Mouse (Mus musculus) gastrocnemius, adult 18-20 months (tissue): ENCODE data around the gene Rxfp4. TPM values are rescaled to one million over a fixed set of nuclear protein-coding genes. Genes with fewer than 3 reads are reported as not detected.
A peak's percentile ranks its signal among the peaks of the same experiment; 100 is the strongest.

Experiments used
- DNase-seq: peaks from one replicate; pipeline ENCODE4 v3.0.0; 2021; ENCODE audit warnings: low spot score
- total RNA-seq, 2 experiments: library from RNA; stranded (reverse); gene quantifications; 2 replicates each; pipeline ENCODE4 v1.2.3; 2021

The Rxfp4 gene
- total RNA-seq, 2 experiments from 2014 or later = not detected

- DNase-seq = no peak
Observed at GRCm38 (mm10) chr3:88651669-88652618, 998 bp downstream of the Rxfp4 start.

- no peak for DNase-seq
Observed at GRCm38 (mm10) chr3:88650713-88651504, 2.0 kb downstream of the Rxfp4 start.

- DNase-seq = no peak
Observed at GRCm38 (mm10) chr3:88649967-88650366, 3.0 kb downstream of the Rxfp4 start.

- no peak for DNase-seq
Observed at GRCm38 (mm10) chr3:88649186-88649585, 3.8 kb downstream of the Rxfp4 start.

- DNase-seq = no peak
Observed at GRCm38 (mm10) chr3:88648452-88649168, 4.3 kb downstream of the Rxfp4 start.

GRCm38 (mm10) chr3:88647779-88648413 lies 5.0 kb downstream of the Rxfp4 start:
- DNase-seq = no peak

- DNase-seq = no peak
Observed at GRCm38 (mm10) chr3:88647076-88647475, 5.9 kb downstream of the Rxfp4 start.

GRCm38 (mm10) chr3:88646426-88646995 lies 6.4 kb downstream of the Rxfp4 start:
- no peak for DNase-seq

- DNase-seq = no peak
Observed at GRCm38 (mm10) chr3:88645937-88646336, 7.0 kb downstream of the Rxfp4 start.

GRCm38 (mm10) chr3:88643078-88643477 lies 9.9 kb downstream of the Rxfp4 start:
- no peak for DNase-seq

- peak; percentile 53 for DNase-seq
Observed at GRCm38 (mm10) chr3:88640676-88641075, 12.3 kb downstream of the Rxfp4 start.

- DNase-seq = no peak
Observed at GRCm38 (mm10) chr3:88639239-88639638, 13.7 kb downstream of the Rxfp4 start.

- DNase-seq = no peak
Observed at GRCm38 (mm10) chr3:88637134-88637533, 15.8 kb downstream of the Rxfp4 start.

- no peak for DNase-seq
Observed at GRCm38 (mm10) chr3:88636555-88636986, 16.4 kb downstream of the Rxfp4 start.

GRCm38 (mm10) chr3:88635506-88636275 lies 17.3 kb downstream of the Rxfp4 start:
- no peak for DNase-seq

GRCm38 (mm10) chr3:88633056-88633455 lies 19.9 kb downstream of the Rxfp4 start:
- DNase-seq = no peak

- peak; percentile 44 for DNase-seq
Observed at GRCm38 (mm10) chr3:88631921-88632587, 20.9 kb downstream of the Rxfp4 start.

GRCm38 (mm10) chr3:88630849-88631341 lies 22.0 kb downstream of the Rxfp4 start:
- no peak for DNase-seq

GRCm38 (mm10) chr3:88630018-88630417 lies 22.9 kb downstream of the Rxfp4 start:
- no peak for DNase-seq
